Mouse (Mus musculus): ENCODE measurements around the gene Crispld2. TPM values are rescaled to one million over a fixed set of nuclear protein-coding genes. Genes with fewer than 3 reads are reported as not detected.

Crispld2 gene
- polyA plus RNA-seq, 1 experiment from 2014 or later = 9.7 TPM

DNA sequence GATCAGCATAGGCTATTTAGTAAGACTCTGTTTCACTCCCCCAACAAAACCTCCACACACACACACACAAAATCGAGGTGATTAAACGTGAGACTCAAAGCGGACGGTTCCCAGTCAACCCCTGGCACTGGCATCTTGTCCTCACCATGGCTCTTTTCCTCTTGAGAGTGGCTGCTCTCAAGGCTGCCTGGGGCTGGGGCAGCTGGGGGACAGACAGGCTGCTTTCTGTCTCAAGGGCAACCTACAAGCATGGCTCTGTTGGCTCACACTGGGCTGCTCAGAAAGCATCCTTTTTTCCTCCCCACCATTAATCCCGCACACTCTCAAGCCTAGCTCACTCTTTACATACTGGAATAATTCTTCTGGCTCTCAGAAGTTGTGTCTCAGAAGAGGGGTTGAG is 27.1 kb downstream of the Crispld2 start:
- peaks cover 4% of the 10 kb centered on the region for H3K4me1 ChIP-seq
- H3K4me3 ChIP-seq = no peak overlapping the region
- H3K9me3 ChIP-seq = no peaks in the 10 kb centered on the region
- no peak for DNase-seq (ENCODE audit: low spot score)
- 81% methylated on average over 5 of the region's 5 CpGs for WGBS
- no peaks in the 10 kb centered on the region for H3K36me3 ChIP-seq
- no peak overlapping the region for H3K27ac ChIP-seq
- H3K27me3 ChIP-seq (ENCODE audit: insufficient read depth, poor library complexity, severe bottlenecking) = peaks cover 56% of the 10 kb centered on the region

DNA sequence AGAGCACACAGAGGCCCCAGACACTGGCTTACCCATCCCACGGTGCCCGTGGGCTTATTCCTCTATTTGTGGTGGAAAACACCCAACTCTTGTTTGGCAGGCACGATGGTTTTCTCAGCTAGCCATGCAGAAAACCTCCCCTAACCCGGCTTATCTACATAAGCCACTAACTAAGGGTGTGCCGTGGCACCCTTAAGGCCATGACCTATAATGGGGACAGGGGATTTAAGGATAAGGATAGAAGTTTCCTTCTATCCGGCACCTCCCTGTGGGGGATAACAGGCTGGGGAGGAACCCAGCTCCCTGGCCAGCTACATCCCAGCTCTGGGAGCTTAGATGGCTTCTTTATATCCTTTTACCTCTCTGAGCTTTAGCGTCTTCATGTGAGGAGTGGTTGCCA is 28.1 kb downstream of the Crispld2 start:
- no peak overlapping the region for H3K27ac ChIP-seq
- H3K4me3 ChIP-seq = no peak overlapping the region
- 64% methylated on average over 7 of the region's 7 CpGs for WGBS
- no peaks in the 10 kb centered on the region for H3K36me3 ChIP-seq
- peaks cover 59% of the 10 kb centered on the region for H3K27me3 ChIP-seq (ENCODE audit: insufficient read depth, poor library complexity, severe bottlenecking)
- no peak for DNase-seq (ENCODE audit: low spot score)
- no peaks in the 10 kb centered on the region for H3K9me3 ChIP-seq
- H3K4me1 ChIP-seq = no peaks in the 10 kb centered on the region; the same call in 1 of the 2 replicates

DNA sequence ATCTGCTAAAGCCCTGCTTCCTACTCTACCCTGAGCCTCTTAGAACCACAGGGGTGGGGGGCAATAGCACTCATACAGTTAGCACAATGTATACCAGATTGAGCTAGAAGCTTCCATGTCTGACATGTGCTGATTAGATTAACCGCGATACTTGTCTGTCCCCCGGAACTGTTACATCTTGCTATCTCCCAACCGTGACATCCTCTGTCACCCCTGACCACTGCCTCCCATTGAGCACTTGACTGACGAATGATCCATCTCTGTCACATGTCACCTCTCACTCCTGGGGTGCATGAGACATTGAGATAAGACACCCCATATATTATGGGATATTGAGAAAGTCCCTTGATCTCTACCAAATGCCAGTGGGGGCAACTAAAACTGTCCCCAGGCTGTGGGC is 34.0 kb downstream of the Crispld2 start:
- H3K4me3 ChIP-seq = no peak overlapping the region
- H3K9me3 ChIP-seq = no peaks in the 10 kb centered on the region
- H3K27ac ChIP-seq = no peak overlapping the region
- no peaks in the 10 kb centered on the region for H3K36me3 ChIP-seq
- DNase-seq (ENCODE audit: low spot score) = no peak
- peaks cover 22% of the 10 kb centered on the region for H3K4me1 ChIP-seq
- 38% methylated on average over 5 of the region's 5 CpGs for WGBS
- H3K27me3 ChIP-seq (ENCODE audit: insufficient read depth, poor library complexity, severe bottlenecking) = peaks cover 29% of the 10 kb centered on the region; the same call in 1 of the 2 replicates

- Histone ChIP-seq H3K27ac (no peak overlapping the region), H3K27me3 (ENCODE audit: insufficient read depth, poor library complexity, severe bottlenecking) (peaks cover 21% of the 10 kb centered on the region; the same call in 1 of the 2 replicates), H3K9me3 (no peaks in the 10 kb centered on the region), H3K4me3 (no peak overlapping the region), H3K4me1 (peaks cover 22% of the 10 kb centered on the region), H3K36me3 (no peaks in the 10 kb centered on the region)
- no peak for DNase-seq (ENCODE audit: low spot score)
- 80% methylated on average over 6 of the region's 6 CpGs for whole genome bisulfite sequencing
Measured at GRCm38 (mm10) chr8:120026991-120027390, 34.8 kb downstream of the Crispld2 start.

- Histone ChIP-seq H3K4me3 (no peak overlapping the region), H3K36me3 (no peaks in the 10 kb centered on the region), H3K27me3 (ENCODE audit: insufficient read depth, poor library complexity, severe bottlenecking) (no peaks in the 10 kb centered on the region), H3K9me3 (no peaks in the 10 kb centered on the region), H3K27ac (no peak overlapping the region), H3K4me1 (peaks cover 35% of the 10 kb centered on the region)
- DNase-seq (ENCODE audit: low spot score) = no peak
- 67% methylated on average over 5 of the region's 5 CpGs for WGBS
Measured at GRCm38 (mm10) chr8:120030447-120030846, 38.2 kb downstream of the Crispld2 start.

DNA sequence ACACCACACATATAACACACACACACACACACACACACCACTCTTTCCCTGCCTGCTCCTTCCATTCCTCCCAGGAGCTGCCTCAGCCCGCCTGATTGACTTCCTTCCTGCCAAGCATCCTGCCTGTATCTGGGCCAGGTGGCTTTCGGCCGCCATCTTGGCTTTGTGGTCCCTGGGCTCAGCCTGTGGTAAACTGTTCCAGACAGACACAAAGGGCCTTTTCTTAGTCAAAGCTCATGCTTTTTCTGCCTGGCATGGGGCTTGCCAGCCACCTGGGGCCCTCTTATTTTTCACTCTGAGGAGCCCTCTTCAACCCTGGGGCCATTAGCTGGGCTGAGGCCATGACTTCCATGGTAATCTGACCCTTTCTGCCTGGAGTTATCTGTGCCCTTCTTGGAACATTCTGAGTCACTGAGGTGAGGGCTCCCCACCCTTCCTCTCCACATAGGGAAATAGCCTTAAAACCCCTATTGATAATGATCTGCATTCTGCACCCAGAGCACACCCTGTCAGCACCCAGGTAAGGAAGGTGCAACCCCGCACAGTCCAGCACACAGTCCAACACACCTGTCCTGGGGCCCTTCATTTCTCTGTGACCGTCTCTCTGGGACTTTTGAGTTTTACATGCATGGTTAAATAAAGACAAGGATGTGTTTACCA is 40.4 kb downstream of the Crispld2 start:
- no peaks in the 10 kb centered on the region for H3K9me3 ChIP-seq
- no peak overlapping the region for H3K4me3 ChIP-seq
- 85% methylated on average over 5 of the region's 5 CpGs for WGBS
- H3K27ac ChIP-seq = no peak overlapping the region
- no peak for DNase-seq (ENCODE audit: low spot score)
- peaks cover 43% of the 10 kb centered on the region for H3K4me1 ChIP-seq
- H3K27me3 ChIP-seq (ENCODE audit: insufficient read depth, poor library complexity, severe bottlenecking) = peaks cover 13% of the 10 kb centered on the region
- H3K36me3 ChIP-seq = no peaks in the 10 kb centered on the region

DNA sequence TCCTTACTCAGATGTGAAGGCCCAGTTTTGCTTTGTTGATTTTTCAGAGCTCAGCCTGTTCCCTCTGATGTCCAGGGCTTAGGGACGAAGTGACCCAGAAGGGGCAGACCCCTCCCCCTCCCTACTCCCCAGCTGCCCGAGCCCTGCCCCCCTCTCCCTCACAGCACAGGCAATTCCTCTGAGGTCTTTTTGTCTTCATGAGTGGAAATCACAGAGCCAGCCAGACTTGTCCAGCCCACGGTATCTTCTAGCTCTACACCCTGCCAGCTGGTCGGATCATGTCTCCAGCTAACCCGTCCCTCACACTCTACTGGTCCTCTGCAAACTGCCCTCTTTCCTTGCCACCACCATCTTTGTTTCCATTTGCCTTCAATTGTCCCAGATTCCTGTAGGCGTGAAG is 42.2 kb downstream of the Crispld2 start:
- Histone ChIP-seq H3K36me3 (no peaks in the 10 kb centered on the region), H3K9me3 (no peaks in the 10 kb centered on the region), H3K4me3 (no peak overlapping the region), H3K27ac (peak overlapping the region; percentile 49), H3K27me3 (ENCODE audit: insufficient read depth, poor library complexity, severe bottlenecking) (peaks cover 24% of the 10 kb centered on the region), H3K4me1 (peaks cover 51% of the 10 kb centered on the region)
- 51% methylated on average over 6 of the region's 6 CpGs for WGBS
- no peak for DNase-seq (ENCODE audit: low spot score)

GRCm38 (mm10) chr8:120036111-120036510 is 43.9 kb downstream of the Crispld2 start:
- Histone ChIP-seq H3K4me3 (peak overlapping the region; percentile 16; the same call in 1 of the 2 replicates), H3K9me3 (no peaks in the 10 kb centered on the region), H3K36me3 (no peaks in the 10 kb centered on the region), H3K27me3 (ENCODE audit: insufficient read depth, poor library complexity, severe bottlenecking) (peaks cover 24% of the 10 kb centered on the region), H3K27ac (peak overlapping the region; percentile 78), H3K4me1 (peaks cover 59% of the 10 kb centered on the region)
- DNase-seq (ENCODE audit: low spot score) = no peak
- WGBS = 14% methylated on average over 9 of the region's 9 CpGs

DNA sequence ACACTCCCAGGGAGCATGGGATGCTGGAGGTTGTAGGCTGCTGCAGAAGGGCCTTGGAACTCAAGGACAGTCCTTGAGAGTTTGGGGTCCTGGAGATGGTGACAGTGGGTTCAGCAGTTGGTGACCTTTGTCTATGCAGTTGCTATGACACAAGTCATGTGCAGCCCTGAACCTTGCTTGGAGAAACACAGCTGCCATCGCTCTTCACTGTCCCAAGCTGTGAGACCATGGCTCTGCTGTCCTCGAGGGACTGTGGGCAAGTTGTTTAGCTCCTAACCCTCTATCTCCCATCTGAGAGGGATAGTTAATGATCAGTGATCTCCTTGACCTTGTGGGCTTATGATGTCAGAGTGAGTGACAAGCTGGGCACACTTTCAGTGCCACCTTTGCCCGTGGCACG is 44.3 kb downstream of the Crispld2 start:
- no peaks in the 10 kb centered on the region for H3K9me3 ChIP-seq
- peak overlapping the region; percentile 78 for H3K27ac ChIP-seq
- DNase-seq (ENCODE audit: low spot score) = no peak
- H3K4me1 ChIP-seq = peaks cover 63% of the 10 kb centered on the region
- peak overlapping the region; percentile 16; the same call in 1 of the 2 replicates for H3K4me3 ChIP-seq
- peaks cover 24% of the 10 kb centered on the region for H3K27me3 ChIP-seq (ENCODE audit: insufficient read depth, poor library complexity, severe bottlenecking)
- 82% methylated on average over 4 of the region's 4 CpGs for WGBS
- H3K36me3 ChIP-seq = no peaks in the 10 kb centered on the region

GRCm38 (mm10) chr8:120037199-120037598 is 45.0 kb downstream of the Crispld2 start:
- H3K27ac ChIP-seq = peak overlapping the region; percentile 78; the same call in 1 of the 2 replicates
- peaks cover 24% of the 10 kb centered on the region for H3K27me3 ChIP-seq (ENCODE audit: insufficient read depth, poor library complexity, severe bottlenecking)
- DNase-seq (ENCODE audit: low spot score) = no peak
- peaks cover 63% of the 10 kb centered on the region for H3K4me1 ChIP-seq
- H3K4me3 ChIP-seq = no peak overlapping the region; the same call in 1 of the 2 replicates
- no peaks in the 10 kb centered on the region for H3K9me3 ChIP-seq
- WGBS = 63% methylated on average over 15 of the region's 15 CpGs
- H3K36me3 ChIP-seq = no peaks in the 10 kb centered on the region

GRCm38 (mm10) chr8:120037611-120038010 is 45.4 kb downstream of the Crispld2 start:
- no peaks in the 10 kb centered on the region for H3K36me3 ChIP-seq

GRCm38 (mm10) chr8:120038741-120039140 is 46.5 kb downstream of the Crispld2 start:
- no peak for DNase-seq (ENCODE audit: low spot score)
- WGBS = 89% methylated on average over 12 of the region's 12 CpGs
- Histone ChIP-seq H3K27me3 (ENCODE audit: insufficient read depth, poor library complexity, severe bottlenecking) (peaks cover 37% of the 10 kb centered on the region), H3K27ac (0 out of 2 replicates have a peak overlapping the region, but pooled peaks have one; percentile 1), H3K4me3 (no peak overlapping the region), H3K36me3 (no peaks in the 10 kb centered on the region), H3K9me3 (no peaks in the 10 kb centered on the region), H3K4me1 (peaks cover 64% of the 10 kb centered on the region)

More at GRCm38 (mm10) chr8:120037611-120038010, 45.4 kb downstream of the Crispld2 start:
- no peak overlapping the region for H3K4me3 ChIP-seq
- DNase-seq (ENCODE audit: low spot score) = no peak
- no peaks in the 10 kb centered on the region for H3K9me3 ChIP-seq
- H3K27me3 ChIP-seq (ENCODE audit: insufficient read depth, poor library complexity, severe bottlenecking) = peaks cover 25% of the 10 kb centered on the region
- WGBS = 77% methylated on average over 8 of the region's 8 CpGs
- no peak overlapping the region for H3K27ac ChIP-seq
- peaks cover 63% of the 10 kb centered on the region for H3K4me1 ChIP-seq

GRCm38 (mm10) chr8:120039313-120039919 is 47.2 kb downstream of the Crispld2 start:
- no peak overlapping the region for H3K4me3 ChIP-seq
- H3K4me1 ChIP-seq = peaks cover 58% of the 10 kb centered on the region
- H3K36me3 ChIP-seq = no peaks in the 10 kb centered on the region
- peaks cover 44% of the 10 kb centered on the region for H3K27me3 ChIP-seq (ENCODE audit: insufficient read depth, poor library complexity, severe bottlenecking)
- no peak for DNase-seq (ENCODE audit: low spot score)
- peak overlapping the region; percentile 1; the same call in 1 of the 2 replicates for H3K27ac ChIP-seq
- H3K9me3 ChIP-seq = no peaks in the 10 kb centered on the region
- WGBS = 63% methylated on average over 11 of the region's 11 CpGs
